Mouse (Mus musculus) 3T3-L1 (cell line): ENCODE measurements around the gene Creb3l4.

ENCODE experiments used
- DNase-seq: peaks from one replicate; pipeline ENCODE4 v3.0.0-alpha.2; 2015; ENCODE audit warnings: low read depth, low spot score

Creb3l4 gene

GRCm38 (mm10) chr3:90231507-90232333 lies 11.6 kb downstream of the Creb3l4 start, which contains the start of gene Jtb:
TSS of gene Jtb (plus strand) at chr3:90231597.
- DNase-seq: peak; percentile 95

- no peak for DNase-seq
Observed at GRCm38 (mm10) chr3:90231075-90231474, 12.2 kb downstream of the Creb3l4 start.

DNA sequence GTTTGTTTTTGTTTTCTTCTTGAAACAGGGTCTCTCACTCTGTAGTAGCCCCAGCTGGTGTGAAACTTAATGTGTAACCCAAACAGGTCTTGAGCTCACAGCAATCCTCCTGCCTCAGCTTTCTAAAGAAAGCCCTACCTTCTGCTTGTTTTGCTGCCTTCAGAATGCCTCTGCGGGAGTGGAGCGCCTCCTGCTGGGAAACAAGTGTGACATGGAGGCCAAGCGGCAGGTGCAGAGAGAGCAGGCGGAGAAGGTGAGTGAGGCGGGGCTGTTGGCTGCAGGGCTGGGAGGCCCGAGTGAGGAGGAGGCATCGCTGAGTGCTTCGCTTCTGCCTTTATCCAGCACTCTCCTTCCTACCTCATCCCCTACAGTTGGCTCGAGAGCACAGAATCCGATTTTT lies 19.0 kb downstream of the Creb3l4 start:
- no peak for DNase-seq

- no peak for DNase-seq
Observed at GRCm38 (mm10) chr3:90222941-90223340, 20.4 kb downstream of the Creb3l4 start.

DNA sequence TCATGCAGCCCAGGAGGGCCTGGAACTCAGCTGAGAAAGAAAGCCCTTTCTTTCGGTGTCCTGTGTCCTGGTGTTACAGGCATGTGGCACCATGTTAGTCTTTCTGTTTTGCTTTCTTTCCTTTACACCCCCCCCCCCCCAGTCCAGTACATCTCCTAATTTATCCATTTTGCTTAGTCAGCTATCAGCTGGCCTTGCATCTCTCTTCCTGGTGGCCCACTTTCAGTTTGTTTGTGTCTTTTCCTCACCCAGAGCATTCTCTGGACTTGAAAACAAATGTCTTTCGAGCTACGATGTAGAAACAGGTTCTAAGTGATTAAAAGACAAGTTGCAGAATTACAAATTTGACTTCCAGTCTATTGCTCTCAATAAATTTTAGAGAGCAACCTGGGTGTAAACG lies 20.9 kb downstream of the Creb3l4 start:
- DNase-seq: no peak

GRCm38 (mm10) chr3:90221123-90221522 lies 22.2 kb downstream of the Creb3l4 start:
- no peak for DNase-seq

- DNase-seq: peak; percentile 87
Observed at GRCm38 (mm10) chr3:90220531-90220951, 22.8 kb downstream of the Creb3l4 start.

DNA sequence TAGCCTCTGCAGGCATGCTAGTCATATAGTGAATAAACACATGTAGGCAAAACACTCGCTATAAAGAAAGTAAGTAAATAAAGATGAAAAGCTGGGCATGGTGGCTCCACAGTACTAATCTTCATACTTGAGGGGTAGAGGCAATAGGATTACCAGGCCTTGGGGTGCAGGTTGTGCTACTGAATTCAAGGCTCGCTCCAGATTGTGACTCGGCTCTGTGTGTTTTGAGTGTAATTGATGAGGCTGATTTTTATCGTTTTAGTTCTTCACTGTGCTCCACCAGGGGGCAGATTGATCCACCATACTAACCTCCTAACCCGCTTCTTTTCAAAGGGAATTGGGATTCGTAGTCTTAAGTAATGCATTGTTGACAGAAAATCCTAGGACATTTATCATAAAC lies 23.2 kb downstream of the Creb3l4 start:
- DNase-seq: peak; percentile 83

GRCm38 (mm10) chr3:90215825-90216380 lies 27.4 kb downstream of the Creb3l4 start:
- DNase-seq: peak; percentile 62

DNA sequence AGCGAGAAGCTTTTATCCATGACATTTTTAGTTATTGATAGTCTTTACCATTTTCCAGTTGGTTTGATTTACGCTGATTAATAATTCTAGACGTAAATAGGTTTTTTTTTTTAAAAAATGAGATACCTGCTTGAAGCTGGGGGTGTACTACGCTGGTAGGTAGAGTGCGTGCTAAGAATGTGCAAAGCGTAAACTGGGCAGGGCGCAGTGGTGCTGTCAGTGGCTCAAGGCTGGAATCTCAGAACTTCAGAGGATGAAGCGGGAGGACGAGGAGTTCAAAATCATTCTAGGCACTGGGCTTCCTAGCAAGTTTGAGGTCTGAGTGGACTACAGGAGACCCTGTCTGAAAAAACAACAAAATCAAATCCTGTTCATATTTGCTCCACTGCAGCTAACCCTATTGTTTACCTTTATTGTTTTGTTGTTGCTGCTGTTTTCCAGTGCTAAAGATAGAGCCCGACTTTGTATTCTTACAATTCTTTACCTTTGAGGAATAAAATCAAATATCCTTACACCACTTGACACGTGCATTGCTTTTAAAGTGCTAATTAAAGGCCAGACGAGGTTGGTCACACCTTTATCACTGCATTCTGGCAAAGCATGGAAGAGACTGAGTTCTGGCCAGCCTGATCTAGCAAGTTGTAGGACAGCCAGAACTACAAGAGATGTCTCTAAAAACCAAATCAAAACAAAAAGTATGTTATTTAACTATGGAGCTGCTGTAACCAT lies 29.2 kb downstream of the Creb3l4 start:
- DNase-seq: no peak

DNA sequence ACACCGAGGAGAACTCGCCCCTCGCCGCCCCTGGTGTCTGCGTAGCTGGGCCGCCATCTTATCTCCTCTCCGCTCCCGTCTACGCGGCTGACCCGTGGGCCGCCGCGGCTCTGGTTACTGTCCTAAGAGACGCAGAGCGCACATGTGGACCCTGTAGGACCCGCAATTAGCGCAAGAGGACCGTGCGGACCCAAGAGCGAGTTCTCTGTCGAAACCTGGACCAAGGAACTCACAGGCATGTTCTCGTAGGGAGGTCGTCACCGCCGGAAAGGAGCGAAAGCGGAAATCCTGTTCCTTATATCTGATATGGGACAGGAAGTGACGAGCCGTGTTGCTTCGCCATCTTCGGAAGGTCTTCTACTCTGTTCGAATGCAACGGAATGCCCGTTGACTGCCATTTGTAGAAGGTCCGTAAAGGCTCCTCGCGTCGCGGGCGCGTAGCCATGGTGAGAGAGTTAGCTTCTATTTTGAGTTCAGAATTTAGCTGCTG lies 29.9 kb downstream of the Creb3l4 start, which contains the start of the genes Rps27 and Rab13:
TSS of gene Rps27 (minus strand) at position 275 of the 490 bp plus-strand sequence.
TSS of gene Rab13 (plus strand) at position 319 of the 490 bp plus-strand sequence.
- peak; percentile 98 for DNase-seq

- no peak for DNase-seq
Observed at GRCm38 (mm10) chr3:90212723-90213122, 30.6 kb downstream of the Creb3l4 start.

DNA sequence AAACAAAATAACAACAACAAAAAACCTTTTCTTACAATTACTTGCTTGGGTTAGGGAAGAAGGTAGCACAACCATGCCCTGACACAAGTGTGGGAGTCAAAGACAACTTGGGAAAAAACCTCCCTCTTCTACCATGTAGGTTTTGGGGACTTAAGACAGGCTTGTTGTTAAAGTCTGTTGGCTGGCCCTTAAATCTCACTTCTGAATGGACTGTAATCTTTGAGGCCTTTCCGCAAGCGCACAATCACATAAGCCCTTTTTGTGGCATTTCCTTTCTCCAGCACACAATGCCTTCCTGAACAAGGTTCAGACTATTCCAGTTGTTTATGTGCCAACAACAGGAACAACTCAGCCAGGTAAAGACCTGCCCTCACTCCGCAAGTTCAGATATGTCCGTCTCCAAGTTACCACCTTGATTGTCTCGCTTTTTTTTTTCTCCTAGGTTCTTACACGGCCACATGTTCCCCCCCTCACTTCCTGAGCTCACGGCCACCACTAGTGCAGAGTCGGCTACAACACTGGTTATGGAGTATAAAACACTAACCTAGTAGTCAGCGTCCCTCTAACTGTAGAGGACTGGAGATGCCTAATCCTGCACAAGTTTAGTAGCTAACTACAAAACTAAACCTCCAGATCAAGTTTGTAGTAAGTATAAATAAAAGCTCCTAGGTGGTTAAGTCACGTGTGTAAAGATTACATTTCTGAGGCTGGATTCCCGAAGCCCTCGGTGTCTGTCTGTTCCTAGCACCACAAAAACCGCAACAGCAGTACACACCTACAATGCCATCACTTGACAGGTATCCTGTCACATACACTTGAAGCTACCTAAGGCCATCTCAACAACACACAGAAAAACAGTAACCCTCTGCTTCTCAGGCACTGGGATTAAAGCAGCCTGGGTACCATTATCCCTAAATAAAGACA lies 31.6 kb downstream of the Creb3l4 start:
- DNase-seq: no peak

DNA sequence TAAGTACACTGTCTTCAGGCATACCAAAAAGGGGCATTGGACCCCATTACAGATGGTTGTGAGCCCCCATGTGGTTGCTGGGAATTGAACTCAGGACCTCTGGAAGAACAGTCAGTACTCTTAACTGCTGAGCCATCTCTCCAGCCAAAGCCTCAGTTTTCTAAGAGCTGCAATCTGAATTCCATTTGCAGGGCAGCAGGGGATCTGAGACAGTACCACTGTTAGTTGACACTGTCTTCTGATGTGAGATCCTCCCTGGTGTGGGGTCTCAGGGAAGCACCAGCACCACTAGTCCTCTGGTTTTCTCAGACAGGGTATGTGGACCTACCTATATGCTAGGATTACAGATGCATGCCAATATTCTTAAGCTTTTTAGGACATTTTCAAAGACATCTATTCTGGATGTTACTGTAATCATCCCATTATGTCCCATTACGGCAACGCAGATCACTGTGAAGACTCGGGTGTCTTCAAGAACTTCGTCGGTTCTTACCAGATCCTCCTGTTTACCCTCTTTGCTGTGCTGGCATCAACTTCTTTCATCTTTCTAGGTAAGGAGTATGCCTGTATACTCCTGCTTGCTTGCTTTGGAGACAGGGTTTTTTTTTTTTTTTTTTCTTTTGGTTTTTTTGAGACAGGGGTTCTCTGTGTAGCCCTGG lies 33.3 kb downstream of the Creb3l4 start:
- DNase-seq: no peak

GRCm38 (mm10) chr3:90208662-90209061 lies 34.6 kb downstream of the Creb3l4 start:
- DNase-seq: no peak

GRCm38 (mm10) chr3:90204582-90204981 lies 38.7 kb downstream of the Creb3l4 start:
- DNase-seq: no peak

GRCm38 (mm10) chr3:90203619-90204018 lies 39.7 kb downstream of the Creb3l4 start:
- DNase-seq: no peak

GRCm38 (mm10) chr3:90202884-90203283 lies 40.4 kb downstream of the Creb3l4 start:
- no peak for DNase-seq

DNA sequence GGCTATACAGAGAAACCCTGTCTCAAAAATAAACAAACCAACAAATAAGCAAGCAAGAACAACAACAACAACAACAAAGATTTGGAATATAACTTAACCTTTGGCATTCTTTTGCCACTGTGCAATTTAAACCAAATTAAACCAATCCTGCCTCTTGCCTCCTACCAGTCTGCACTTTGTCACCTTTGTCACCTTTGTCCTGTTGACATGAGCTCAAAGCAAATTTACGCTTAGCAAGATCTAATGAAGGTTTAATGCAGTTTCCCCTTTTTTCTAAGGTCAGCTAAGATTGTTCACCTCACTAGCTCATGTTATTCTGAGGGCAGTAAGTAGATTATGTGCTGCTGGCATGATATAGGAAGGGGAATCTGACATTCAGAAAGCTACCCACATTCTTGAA lies 45.8 kb downstream of the Creb3l4 start:
- DNase-seq: no peak

GRCm38 (mm10) chr3:90195644-90196043 lies 47.7 kb downstream of the Creb3l4 start:
- DNase-seq: no peak
